ENCODE assay signal across 8 mouse cellular contexts in genomic region chr16:30603531-30603842, GRCm38 (mm10). TPM values are rescaled to one million over a fixed set of nuclear protein-coding genes. Genes with fewer than 3 reads are reported as not detected.
DNase-seq lines count a peak whose midpoint lies in the region; ATAC-seq lines count a peak whose summit lies in the region.

No protein-coding gene starts in this region.

- peak overlapping the region; percentile 68 for H3K27ac ChIP-seq in limb, embryonic 12.5 days

- H3K36me3 ChIP-seq in limb, embryonic 12.5 days, result no peaks in the 10 kb centered on the region

- ATAC-seq in limb, embryonic 12.5 days (ENCODE audit: insufficient number of reproducible peaks, insufficient read depth, low FRiP score, low TSS enrichment, low read depth), result no peak

- H3K4me1 ChIP-seq in limb, embryonic 12.5 days (replicated peaks), result peaks cover 61% of the 10 kb centered on the region

- DNase-seq in cerebellum, postnatal 10 days, result peak; percentile 45 to 55
- no peak for DNase-seq in cerebellum, adult 9-11 months
- DNase-seq in thymus, postnatal 36 days, result peak; percentile 13 to 46
- DNase-seq in thymus, postnatal 0 days (ENCODE audit: low spot score), result no peak
- peak; percentile 44 for DNase-seq in skeletal muscle tissue, adult 2 months (ENCODE audit: low read depth, low spot score)
- DNase-seq in cerebellum, adult 11-12 months, result no peak
- DNase-seq in frontal cortex, postnatal 10 days (ENCODE audit: low spot score in 2 of 2), result no peak

- no peak overlapping the region for H3K4me3 ChIP-seq in limb, embryonic 12.5 days (replicated peaks)

- no peak overlapping the region for H3K9ac ChIP-seq in limb, embryonic 12.5 days (replicated peaks)

- peak overlapping the region; percentile 97 for H3K4me2 ChIP-seq in limb, embryonic 12.5 days

- H3K27me3 ChIP-seq in limb, embryonic 12.5 days, result peaks cover 29% of the 10 kb centered on the region

- no peaks in the 10 kb centered on the region for H3K9me3 ChIP-seq in limb, embryonic 12.5 days

- 31% methylated on average over 9 of the region's 9 CpGs for WGBS in limb, embryonic 12.5 days

RNA-seq across cellular contexts. Expression of gene Fam43a, which starts 4.0 kb away (rescaled TPM):
- polyA plus RNA-seq in thymus, postnatal 0 days (2015; fragmentation: Nextera tagmentation; extraction: Ambion mirVana), result 10.4 and 13.3 TPM in 2 replicates
- 11.2 and 12.0 TPM in 2 replicates for polyA plus RNA-seq in limb, embryonic 12.5 days (2016; fragmentation: Nextera tagmentation; extraction: Ambion mirVana)

RNA-seq across cellular contexts. Expression of gene Lsg1, which starts 16.1 kb away (rescaled TPM):
- 67.2 and 68.2 TPM in 2 replicates for polyA plus RNA-seq in thymus, postnatal 0 days (2015; fragmentation: Nextera tagmentation; extraction: Ambion mirVana)
- polyA plus RNA-seq in limb, embryonic 12.5 days (2016; fragmentation: Nextera tagmentation; extraction: Ambion mirVana), result 77.4 and 82.8 TPM in 2 replicates

RNA-seq across cellular contexts. Expression of gene Tmem44, which starts 52.8 kb away (rescaled TPM):
- polyA plus RNA-seq in thymus, postnatal 0 days (2015; fragmentation: Nextera tagmentation; extraction: Ambion mirVana), result 2.1 and 2.2 TPM in 2 replicates
- 27.5 and 29.5 TPM in 2 replicates for polyA plus RNA-seq in limb, embryonic 12.5 days (2016; fragmentation: Nextera tagmentation; extraction: Ambion mirVana)

Comparison
In these comparisons a context has a peak if more than half of its experiments do, and no peak if none do; other contexts are left out.
1. DNase-seq: peak in cerebellum, postnatal 10 days (2 of 2), thymus, postnatal 36 days (2 of 2) and skeletal muscle tissue, adult 2 months (single experiment); none in cerebellum, adult 9-11 months (single experiment), thymus, postnatal 0 days (single experiment), cerebellum, adult 11-12 months (single experiment) and frontal cortex, postnatal 10 days (0 of 2).